Mouse (Mus musculus) CH12.LX (cell line): Measurements from ENCODE around the gene Ndufb4. TPM values are rescaled to one million over a fixed set of nuclear protein-coding genes. Genes with fewer than 3 reads are reported as not detected.

Source experiments
- DNase-seq: peaks from one replicate; pipeline ENCODE4 v3.0.0-alpha.2; 2013; ENCODE audit errors: extremely low read depth
- H3K27ac ChIP-seq: 2 replicates; pipeline ENCODE4 v1.5.1; 2012; ENCODE audit warnings: low read depth, mild to moderate bottlenecking, control low read depth, moderate library complexity; ENCODE audit not compliant: insufficient read depth
- H3K27me3 ChIP-seq: replicated peaks from 2 replicates; pipeline ENCODE3; 2012; ENCODE audit warnings: inconsistent platforms
- H3K36me3 ChIP-seq, 2 experiments: replicated peaks in 1 of 2; 2 replicates each; pipeline versions ENCODE3 to v1.6.1; 2012; ENCODE audit warnings: inconsistent platforms in 1 of 2, low read length in 1 of 2, mild to moderate bottlenecking in 1 of 2, mixed read lengths in 1 of 2, moderate library complexity in 1 of 2; ENCODE audit not compliant: control insufficient read depth in 1 of 2, insufficient read depth in 1 of 2
- H3K4me1 ChIP-seq, 2 experiments: 2 replicates each; pipeline ENCODE4 v1.6.1; 2012; ENCODE audit warnings: inconsistent platforms in 1 of 2, moderate library complexity in 1 of 2; ENCODE audit not compliant: insufficient read depth in 2 of 2, control insufficient read depth in 1 of 2
- H3K4me2 ChIP-seq: 2 replicates; pipeline ENCODE4 v1.6.1; 2012; ENCODE audit warnings: low read depth, mild to moderate bottlenecking, control low read depth; ENCODE audit not compliant: poor library complexity, insufficient read depth, severe bottlenecking
- H3K4me3 ChIP-seq, 3 experiments: fragments of 150-350 bp in 1 of 3; sonication (generic) in 1 of 3; replicated peaks in 1 of 3; 2 replicates each; pipeline versions ENCODE3 to v1.5.1; 2011 to 2012; ENCODE audit warnings: low read depth in 2 of 3, low read length in 2 of 3, mild to moderate bottlenecking in 2 of 3, moderate library complexity in 2 of 3, control low read depth in 1 of 3, improper control_type of control experiment in 1 of 3, inconsistent platforms in 1 of 3, mixed read lengths in 1 of 3; ENCODE audit not compliant: poor library complexity in 1 of 3
- H3K79me2 ChIP-seq: replicated peaks from 2 replicates; pipeline ENCODE4 v1.6.1; 2012; ENCODE audit warnings: mild to moderate bottlenecking, moderate library complexity; ENCODE audit not compliant: control insufficient read depth, poor library complexity, insufficient read depth, severe bottlenecking; ENCODE audit errors: extremely low read depth
- H3K9ac ChIP-seq: 2 replicates; pipeline ENCODE4 v1.6.1; 2012; ENCODE audit warnings: low read depth, mild to moderate bottlenecking, control low read depth, moderate library complexity; ENCODE audit not compliant: insufficient read depth
- H3K9me3 ChIP-seq: replicated peaks from 2 replicates; pipeline ENCODE3; 2012; ENCODE audit warnings: low read length, inconsistent platforms, mixed read lengths
- CHD1 ChIP-seq: IDR thresholded peaks from 2 replicates; pipeline ENCODE4 v1.6.1; 2012; ENCODE audit warnings: low read depth, low read length, improper control_type of control experiment, inconsistent platforms
- CHD2 ChIP-seq: IDR thresholded peaks from 2 replicates; pipeline ENCODE4 v1.6.1; 2011; ENCODE audit warnings: low read length, improper control_type of control experiment
- CTCF ChIP-seq, 2 experiments: IDR thresholded peaks in 1 of 2; conservative IDR thresholded peaks in 1 of 2; 2 replicates each; pipeline ENCODE4 v1.5.1; 2011 to 2012; ENCODE audit warnings: low read depth in 2 of 2, low read length in 2 of 2, improper control_type of control experiment in 1 of 2, inconsistent platforms in 1 of 2, mild to moderate bottlenecking in 1 of 2, moderate library complexity in 1 of 2
- E2F4 ChIP-seq: IDR thresholded peaks from 2 replicates; pipeline ENCODE4 v1.6.1; 2011; ENCODE audit warnings: low read depth, low read length, improper control_type of control experiment; ENCODE audit not compliant: insufficient replicate concordance
- ELF1 ChIP-seq: IDR thresholded peaks from 2 replicates; pipeline ENCODE4 v1.6.1; 2014; ENCODE audit warnings: low read depth, mild to moderate bottlenecking, inconsistent platforms, low read length, improper control_type of control experiment
- EP300 ChIP-seq: IDR thresholded peaks from 2 replicates; pipeline ENCODE4 v1.6.1; 2011; ENCODE audit warnings: low read length, improper control_type of control experiment
- ETS1 ChIP-seq: conservative IDR thresholded peaks from 2 replicates; pipeline ENCODE4 v1.6.1; 2012; ENCODE audit warnings: low read depth, mild to moderate bottlenecking, inconsistent platforms, low read length, improper control_type of control experiment, moderate library complexity
- GABPA ChIP-seq: IDR thresholded peaks from 2 replicates; pipeline ENCODE4 v1.6.1; 2012; ENCODE audit warnings: low read depth, low read length, improper control_type of control experiment, inconsistent platforms; ENCODE audit not compliant: insufficient replicate concordance
- HCFC1 ChIP-seq: IDR thresholded peaks from 2 replicates; pipeline ENCODE4 v1.6.1; 2012; ENCODE audit warnings: low read depth, mild to moderate bottlenecking, inconsistent platforms, low read length, improper control_type of control experiment
- IRF4 ChIP-seq: IDR thresholded peaks from 2 replicates; pipeline ENCODE4 v1.6.1; 2014; ENCODE audit warnings: low read depth, mild to moderate bottlenecking, inconsistent platforms, low read length, improper control_type of control experiment
- JUND ChIP-seq: conservative IDR thresholded peaks from 2 replicates; pipeline ENCODE4 v1.6.1; 2011; ENCODE audit warnings: low read depth, low read length, improper control_type of control experiment
- MAFK ChIP-seq: IDR thresholded peaks from 2 replicates; pipeline ENCODE4 v1.6.1; 2011; ENCODE audit warnings: low read length, improper control_type of control experiment; ENCODE audit not compliant: insufficient replicate concordance
- MAX ChIP-seq: IDR thresholded peaks from 2 replicates; pipeline ENCODE4 v1.6.1; 2011; ENCODE audit warnings: low read length, improper control_type of control experiment
- MAZ ChIP-seq: IDR thresholded peaks from 2 replicates; pipeline ENCODE4 v1.6.1; 2012; ENCODE audit warnings: low read depth, mild to moderate bottlenecking, inconsistent platforms, low read length, improper control_type of control experiment, moderate library complexity
- MXI1 ChIP-seq: IDR thresholded peaks from 2 replicates; pipeline ENCODE4 v1.6.1; 2011; ENCODE audit warnings: mild to moderate bottlenecking, low read depth, low read length, improper control_type of control experiment
- MYC ChIP-seq: IDR thresholded peaks from 2 replicates; pipeline ENCODE4 v1.6.1; 2011; ENCODE audit warnings: low read depth, mild to moderate bottlenecking, improper control_type of control experiment, low read length
- NELFE ChIP-seq: IDR thresholded peaks from 2 replicates; pipeline ENCODE4 v1.6.1; 2011; ENCODE audit warnings: low read depth, low read length, improper control_type of control experiment
- NRF1 ChIP-seq: IDR thresholded peaks from 2 replicates; pipeline ENCODE4 v1.6.1; 2014; ENCODE audit warnings: low read depth, mild to moderate bottlenecking, inconsistent platforms, low read length, improper control_type of control experiment, moderate library complexity
- PAX5 ChIP-seq: IDR thresholded peaks from 2 replicates; pipeline ENCODE4 v1.6.1; 2012; ENCODE audit warnings: low read length, inconsistent platforms, mixed read lengths
- RAD21 ChIP-seq: IDR thresholded peaks from 2 replicates; pipeline ENCODE4 v1.6.1; 2011; ENCODE audit warnings: low read depth, mild to moderate bottlenecking, low read length, improper control_type of control experiment, moderate library complexity
- SIN3A ChIP-seq: IDR thresholded peaks from 2 replicates; pipeline ENCODE4 v1.6.1; 2012; ENCODE audit warnings: low read length, improper control_type of control experiment, inconsistent platforms
- TBP ChIP-seq: conservative IDR thresholded peaks from 2 replicates; pipeline ENCODE4 v1.6.1; 2011; ENCODE audit warnings: low read depth, low read length, improper control_type of control experiment
- UBTF ChIP-seq: IDR thresholded peaks from 2 replicates; pipeline ENCODE4 v1.6.1; 2012; ENCODE audit warnings: low read depth, mild to moderate bottlenecking, inconsistent platforms, low read length, improper control_type of control experiment, moderate library complexity
- USF1 ChIP-seq: IDR thresholded peaks from 2 replicates; pipeline ENCODE4 v1.6.1; 2014; ENCODE audit warnings: low read depth, mild to moderate bottlenecking, inconsistent platforms, low read length, improper control_type of control experiment
- USF2 ChIP-seq: conservative IDR thresholded peaks from 2 replicates; pipeline ENCODE4 v1.6.1; 2011; ENCODE audit warnings: low read depth, low read length, improper control_type of control experiment
- ZKSCAN1 ChIP-seq: IDR thresholded peaks from 2 replicates; pipeline ENCODE4 v1.6.1; 2012; ENCODE audit warnings: low read depth, inconsistent platforms, low read length, improper control_type of control experiment, borderline replicate concordance
- dilution Hi-C: fragments of 300-500 bp; cut with MboI; formaldehyde crosslinking; loops from 2 replicates; pipeline ENCODE4 v1.14.3; 2020; ENCODE audit warnings: low sequenced_read_pairs; ENCODE audit not compliant: extremely low pct_unique_long_range_greater_than_20kb, extremely low pct_ligation_motif_present
- in situ Hi-C: fragments of 300-500 bp; cut with MboI; formaldehyde crosslinking; loops from 3 replicates; pipeline ENCODE4 v1.14.3; 2019; ENCODE audit warnings: low sequenced_read_pairs, low pct_ligation_motif_present, low pct_unique_long_range_greater_than_20kb, mixed read lengths
- polyA plus RNA-seq: library from polyadenylated mRNA; unstranded; fragments of >175 nt; gene quantifications from 2 replicates; pipeline ENCODE4 v1.2.1, GENCODE M21; 2012; ENCODE audit warnings: low read depth; ENCODE audit not compliant: insufficient read length
- total RNA-seq, 2 experiments: library from RNA; depleted of rRNA; stranded (reverse); fragments of 300-350 nt in 1 of 2; fragments of >200 nt in 1 of 2; gene quantifications; 2 replicates each; pipeline ENCODE4 v1.2.3; 2012 to 2014

Ndufb4 gene
- total and polyA plus RNA-seq, 3 experiments, result 51.8 to 97.4 (median 70.7) TPM

GRCm38 (mm10) chr16:37684634-37685441, 30.6 kb upstream of the Ndufb4 start (continued):
- TF ChIP-seq MAFK, result peak; percentile 71; the same call in 1 of the 2 replicates
- TF ChIP-seq GABPA, result peak; percentile 54
- TF ChIP-seq MAX, result peak; percentile 98
- TF ChIP-seq CHD2, result 0 out of 2 replicates have a peak, but pooled peaks have one; percentile 16
- TF ChIP-seq SIN3A, result no peak
- no peak for TF ChIP-seq NRF1
- peak; percentile 21; the same call in 1 of the 2 replicates for TF ChIP-seq ETS1
- TF ChIP-seq HCFC1, result peak; percentile 41; the same call in 1 of the 2 replicates
- peak; percentile 89 for TF ChIP-seq RAD21
- TF ChIP-seq CHD1, result no peak
- peak; percentile 63; the same call in 1 of the 2 replicates for TF ChIP-seq NELFE
- peak; percentile 93 to 96 for TF ChIP-seq CTCF (conservative IDR thresholded peaks at IDR 0.05 in 1 of 2, IDR thresholded peaks at IDR 0.05 in 1 of 2; ENCODE audit: low read depth in 2 of 2, low read length in 2 of 2)
- TF ChIP-seq PAX5, result no peak
- peak; percentile 58; the same call in 1 of the 2 replicates for TF ChIP-seq IRF4
- TF ChIP-seq USF1, result peak; percentile 61

GRCm38 (mm10) chr16:37684259-37684633, 30.0 kb upstream of the Ndufb4 start:
- no peaks in the 10 kb centered on the region for H3K79me2 ChIP-seq
- H3K4me2 ChIP-seq, result peak overlapping the region; percentile 76
- H3K27ac ChIP-seq, result no peak overlapping the region
- no peak overlapping the region for H3K9ac ChIP-seq
- no peak for DNase-seq
- in situ Hi-C loops, result loop anchor here (5.0 to 25.0 kb wide), 4 partner anchors 149 to 572 kb away; partner anchors contain the start of genes Gtf2e1 and Rabl3
- H3K36me3 ChIP-seq, result no peaks in the 10 kb centered on the region
- H3K4me1 ChIP-seq, result peaks cover 13 to 49% of the 10 kb centered on the region in 2 experiments
- no peaks in the 10 kb centered on the region for H3K27me3 ChIP-seq
- H3K4me3 ChIP-seq, result no peak overlapping the region
- dilution Hi-C loops, result no loop called here
- TF ChIP-seq EP300 (no peak), ETS1 (no peak), ELF1 (no peak), USF1 (no peak), NELFE (no peak), UBTF (no peak), MAX (no peak), TBP (no peak), IRF4 (no peak), NRF1 (no peak), MAFK (no peak), ZKSCAN1 (no peak), CHD1 (no peak), MAZ (no peak), MYC (no peak), E2F4 (no peak), USF2 (no peak), JUND (no peak), MXI1 (no peak)
- TF ChIP-seq, all 38 proteins: peak for 0
- H3K9me3 ChIP-seq, result no peaks in the 10 kb centered on the region
